Mouse (Mus musculus): ENCODE data around the gene Eya2.

Gene Eya2

GRCm38 (mm10) chr2:165593763-165594162, 1.1 kb upstream of the Eya2 start:
- no peak for DNase-seq (ENCODE audit: low spot score)

GRCm38 (mm10) chr2:165595676-165596070, 841 bp downstream of the Eya2 start:
- no peak for DNase-seq (ENCODE audit: low spot score)

GRCm38 (mm10) chr2:165596141-165596540, 1.3 kb downstream of the Eya2 start:
- DNase-seq (ENCODE audit: low spot score) = no peak

- DNase-seq (ENCODE audit: low spot score) = no peak
These were observed 2.7 kb downstream of the Eya2 start for GRCm38 (mm10) chr2:165597536-165597935.

GRCm38 (mm10) chr2:165598139-165598538, 3.3 kb downstream of the Eya2 start:
- DNase-seq (ENCODE audit: low spot score) = peak; percentile 70

GRCm38 (mm10) chr2:165599566-165599965, 4.7 kb downstream of the Eya2 start:
- no peak for DNase-seq (ENCODE audit: low spot score)

GRCm38 (mm10) chr2:165600926-165601325, 6.1 kb downstream of the Eya2 start:
- peak; percentile 15 for DNase-seq (ENCODE audit: low spot score)

- DNase-seq (ENCODE audit: low spot score) = peak; percentile 35
These were observed 6.8 kb downstream of the Eya2 start for GRCm38 (mm10) chr2:165601605-165602004.

GRCm38 (mm10) chr2:165603775-165604174, 8.9 kb downstream of the Eya2 start:
- DNase-seq (ENCODE audit: low spot score) = no peak

- no peak for DNase-seq (ENCODE audit: low spot score)
These were observed 16.9 kb downstream of the Eya2 start for GRCm38 (mm10) chr2:165611551-165612253.

- no peak for DNase-seq (ENCODE audit: low spot score)
These were observed 19.0 kb downstream of the Eya2 start for GRCm38 (mm10) chr2:165613741-165614339.

- no peak for DNase-seq (ENCODE audit: low spot score)
These were observed 26.7 kb downstream of the Eya2 start for GRCm38 (mm10) chr2:165621488-165621887.

GRCm38 (mm10) chr2:165622596-165622995, 27.8 kb downstream of the Eya2 start:
- DNase-seq (ENCODE audit: low spot score) = no peak

- DNase-seq (ENCODE audit: low spot score) = no peak
These were observed 32.0 kb downstream of the Eya2 start for GRCm38 (mm10) chr2:165626826-165627225.

- DNase-seq (ENCODE audit: low spot score) = no peak
These were observed 33.1 kb downstream of the Eya2 start for GRCm38 (mm10) chr2:165627974-165628373.

- DNase-seq (ENCODE audit: low spot score) = no peak
These were observed 35.1 kb downstream of the Eya2 start for GRCm38 (mm10) chr2:165629900-165630299.

- DNase-seq (ENCODE audit: low spot score) = peak; percentile 84
These were observed 38.4 kb downstream of the Eya2 start for GRCm38 (mm10) chr2:165633011-165633785.

GRCm38 (mm10) chr2:165634481-165634880, 39.6 kb downstream of the Eya2 start:
- no peak for DNase-seq (ENCODE audit: low spot score)

- no peak for DNase-seq (ENCODE audit: low spot score)
These were observed 44.4 kb downstream of the Eya2 start for GRCm38 (mm10) chr2:165639075-165639755.

GRCm38 (mm10) chr2:165641909-165642505, 47.2 kb downstream of the Eya2 start:
- DNase-seq (ENCODE audit: low spot score) = no peak

- DNase-seq (ENCODE audit: low spot score) = no peak
These were observed 48.8 kb downstream of the Eya2 start for GRCm38 (mm10) chr2:165643596-165643995.

GRCm38 (mm10) chr2:165644057-165644456, 49.2 kb downstream of the Eya2 start:
- peak; percentile 64 for DNase-seq (ENCODE audit: low spot score)
